Mouse (Mus musculus): ENCODE results near the gene Camk2d.

GRCm38 (mm10) chr3:126797810-126798209 lies 201.7 kb downstream of the Camk2d start:
- TF ChIP-seq CTCF (IDR thresholded peaks at IDR 0.05; ENCODE audit: low read depth) (no peak), EP300 (optimal IDR thresholded peaks at IDR 0.05) (no peak)

Data from stomach, postnatal 0 days (tissue).